Mouse (Mus musculus) forebrain, embryonic 14.5 days (tissue): ENCODE measurements at regions not wholly inside any gene's neighbourhood (a gene's known extent, or its start where the extent isn't known, plus 50 kb on each side); places are given as distances from the start of the nearest gene placed in this dataset.

ENCODE experiments used
- ATAC-seq: fragments of 200-750 bp; cut with Nextera tagmentation; 2 replicates; pipeline ENCODE4 v1.8.0; 2017; ENCODE audit warnings: mild to moderate bottlenecking, moderate library complexity
- DNase-seq: peaks from one replicate; pipeline ENCODE4 v3.0.0-alpha.2; 2015; ENCODE audit warnings: low spot score
- H3K27ac ChIP-seq: fragments of 300-500 bp; sonication (generic); 2 replicates; pipeline ENCODE4 v1.5.1; 2014; ENCODE audit warnings: low read depth, mild to moderate bottlenecking, control low read depth, low read length, moderate library complexity
- H3K27me3 ChIP-seq: fragments of 300-500 bp; sonication (generic); replicated peaks from 2 replicates; pipeline ENCODE4 v1.6.1; 2014; ENCODE audit warnings: low read length, control low read depth, mixed read lengths; ENCODE audit not compliant: control insufficient read depth, insufficient read depth
- H3K36me3 ChIP-seq: fragments of 300-500 bp; sonication (generic); 2 replicates; pipeline ENCODE4 v1.6.1; 2014; ENCODE audit warnings: low read length, control low read depth; ENCODE audit not compliant: control insufficient read depth, insufficient read depth
- H3K4me1 ChIP-seq: fragments of 300-500 bp; sonication (generic); 2 replicates; pipeline ENCODE4 v1.6.1; 2014; ENCODE audit warnings: antibody characterized with exemption, low read length, control low read depth; ENCODE audit not compliant: control insufficient read depth, insufficient read depth
- H3K4me2 ChIP-seq: fragments of 300-500 bp; sonication (generic); 2 replicates; pipeline ENCODE4 v1.6.1; 2014; ENCODE audit warnings: mild to moderate bottlenecking, control low read depth, low read length
- H3K4me3 ChIP-seq: fragments of 300-500 bp; sonication (generic); 2 replicates; pipeline ENCODE4 v1.5.1; 2014; ENCODE audit warnings: low read depth, low read length, control low read depth
- H3K9ac ChIP-seq: fragments of 300-500 bp; sonication (generic); 2 replicates; pipeline ENCODE4 v1.6.1; 2014; ENCODE audit warnings: mild to moderate bottlenecking, low read length, control low read depth, moderate library complexity
- H3K9me3 ChIP-seq: fragments of 300-500 bp; sonication (generic); replicated peaks from 2 replicates; pipeline ENCODE4 v1.6.1; 2016; ENCODE audit warnings: low read length, control low read depth, mixed read lengths; ENCODE audit not compliant: control insufficient read depth
- WGBS: fragments of 180-500 bp; shearing (Covaris S2); extraction: QIAGEN DNeasy Blood & Tissue Kit; methylation state at CpG from one replicate; pipeline ENCODE4 v1.1.7; 2014; 5-methylcytosine and 5-hydroxymethylcytosine counted together

DNA sequence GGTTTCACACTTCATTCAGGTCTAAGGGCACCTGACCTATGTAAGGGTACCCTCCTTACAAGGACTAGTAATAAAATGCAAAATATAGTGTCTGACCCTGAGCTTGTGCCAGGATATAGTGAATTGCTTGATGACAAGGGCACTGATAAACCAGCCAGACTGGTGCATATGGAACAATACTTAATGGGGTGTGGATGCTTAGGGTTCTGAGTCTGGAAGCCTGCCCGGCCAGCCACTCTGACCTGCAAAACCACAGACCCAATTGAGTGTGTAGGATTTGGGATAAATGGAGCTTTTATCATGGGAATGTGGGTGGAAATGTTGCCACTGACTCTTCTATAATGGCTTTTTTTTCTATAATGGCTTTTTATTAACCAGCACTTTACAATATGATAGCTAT, 1838.7 kb upstream of the Dsel start:
- 70% methylated on average over 1 of the region's 1 CpGs for WGBS
- DNase-seq = no peak
- Histone ChIP-seq H3K9ac (no peak overlapping the region), H3K4me3 (no peak overlapping the region), H3K36me3 (no peaks in the 10 kb centered on the region), H3K9me3 (no peaks in the 10 kb centered on the region), H3K27ac (no peak overlapping the region), H3K27me3 (no peaks in the 10 kb centered on the region), H3K4me1 (no peaks in the 10 kb centered on the region), H3K4me2 (no peak overlapping the region)
- no peak for ATAC-seq

DNA sequence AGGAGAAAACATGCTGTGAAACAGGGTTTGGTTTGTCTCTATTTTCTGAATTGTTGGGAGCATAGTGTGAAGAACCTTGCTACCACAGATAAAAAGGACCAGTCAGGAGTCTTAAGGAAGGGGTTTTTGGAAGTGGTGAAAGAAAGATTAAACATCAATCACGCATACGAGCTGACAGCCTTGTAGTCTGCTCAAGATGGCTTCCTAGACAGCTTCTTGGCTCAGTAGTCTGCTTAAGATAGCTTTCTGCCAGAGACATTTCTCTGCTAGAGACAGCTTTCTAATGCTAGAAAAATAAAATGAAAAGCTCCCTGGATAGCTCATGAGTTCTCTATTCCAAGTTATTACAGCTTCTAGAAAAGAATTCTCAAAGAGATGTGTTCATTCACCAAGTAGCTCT, 1823.9 kb upstream of the Dsel start:
- ATAC-seq = no peak
- H3K4me3 ChIP-seq = no peak overlapping the region
- no peak overlapping the region for H3K4me2 ChIP-seq
- DNase-seq = peak; percentile 44
- WGBS = 60% methylated on average over 2 of the region's 2 CpGs
- H3K4me1 ChIP-seq = no peaks in the 10 kb centered on the region
- H3K27me3 ChIP-seq = no peaks in the 10 kb centered on the region
- no peak overlapping the region for H3K9ac ChIP-seq
- H3K27ac ChIP-seq = no peak overlapping the region
- no peaks in the 10 kb centered on the region for H3K9me3 ChIP-seq
- H3K36me3 ChIP-seq = no peaks in the 10 kb centered on the region

DNA sequence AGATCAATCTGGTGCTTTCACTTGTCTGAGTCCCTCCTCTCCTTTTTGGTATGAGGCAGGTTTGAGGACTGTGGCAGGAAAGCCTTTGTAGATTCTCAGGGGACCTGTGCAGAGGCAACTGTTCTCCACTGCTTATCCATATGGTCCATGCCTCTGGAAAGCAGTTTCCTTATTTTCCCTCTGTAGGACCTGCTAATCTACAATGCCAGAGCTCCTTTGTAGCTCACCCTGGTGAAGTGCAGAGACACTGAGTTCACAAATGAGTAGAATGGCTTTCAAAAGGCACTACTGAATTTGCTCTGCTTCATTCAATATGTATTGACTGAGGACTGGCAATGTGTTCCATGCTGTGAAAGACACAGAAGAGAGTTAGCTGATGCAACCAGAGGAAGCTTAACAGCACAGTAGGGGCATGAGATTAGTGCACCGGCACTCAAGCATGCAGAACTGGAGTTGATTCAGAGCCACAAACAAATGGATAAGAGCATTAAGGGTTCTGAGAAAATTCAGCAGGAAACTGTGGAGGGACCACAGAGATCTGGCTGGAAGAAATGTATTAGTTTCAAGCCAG, 1811.7 kb upstream of the Dsel start:
- no peaks in the 10 kb centered on the region for H3K4me1 ChIP-seq
- no peak overlapping the region for H3K4me3 ChIP-seq
- no peaks in the 10 kb centered on the region for H3K36me3 ChIP-seq
- DNase-seq (peak; percentile 28), ATAC-seq (peak; percentile 34; the same call in 1 of the 2 replicates)
- no peak overlapping the region for H3K4me2 ChIP-seq
- no peaks in the 10 kb centered on the region for H3K9me3 ChIP-seq
- no peak overlapping the region for H3K9ac ChIP-seq
- H3K27ac ChIP-seq = no peak overlapping the region
- H3K27me3 ChIP-seq = no peaks in the 10 kb centered on the region
- WGBS = 7% methylated on average over 1 of the region's 1 CpGs

DNA sequence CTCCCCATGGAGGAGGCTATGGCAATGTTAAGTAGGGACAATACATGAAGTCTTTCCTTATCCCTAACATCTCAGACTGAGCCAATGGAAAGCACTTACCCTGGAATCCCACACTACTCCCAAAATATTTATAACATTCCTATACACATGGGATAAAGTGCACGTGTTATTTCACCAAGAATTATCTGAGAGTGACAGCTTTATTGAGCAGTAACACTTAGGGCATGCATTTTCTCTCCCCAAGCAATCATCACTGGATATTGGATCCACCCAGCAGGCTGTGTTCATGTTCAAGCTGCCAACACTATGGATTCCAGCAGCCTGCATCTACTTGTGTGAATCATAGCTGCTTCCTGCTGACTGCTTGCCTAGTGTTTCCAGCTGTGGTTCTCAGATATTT, 1766.2 kb upstream of the Dsel start:
- Histone ChIP-seq H3K27me3 (no peaks in the 10 kb centered on the region), H3K4me3 (no peak overlapping the region), H3K9me3 (no peaks in the 10 kb centered on the region), H3K36me3 (no peaks in the 10 kb centered on the region), H3K4me2 (no peak overlapping the region), H3K27ac (no peak overlapping the region), H3K4me1 (no peaks in the 10 kb centered on the region), H3K9ac (no peak overlapping the region)
- ATAC-seq = no peak
- DNase-seq = no peak
- WGBS = 73% methylated on average over 1 of the region's 1 CpGs
